Mouse (Mus musculus) bone marrow, adult 2 months (tissue): Measurements from ENCODE around the gene Rap1gap.

Source experiments
- CTCF ChIP-seq: fragments of 200-500 bp; IDR thresholded peaks from 2 replicates; pipeline ENCODE4 v1.5.1; 2011; ENCODE audit warnings: low read length, control low read depth; ENCODE audit not compliant: control insufficient read depth, insufficient read depth
- POLR2A ChIP-seq: fragments of 200-500 bp; IDR thresholded peaks from 2 replicates; pipeline ENCODE4 v1.6.1; 2011; ENCODE audit warnings: low read depth, mild to moderate bottlenecking, control low read depth, low read length, borderline replicate concordance; ENCODE audit not compliant: control insufficient read depth

- no peak for TF ChIP-seq CTCF
- no peak for TF ChIP-seq POLR2A
Observed at GRCm38 (mm10) chr4:137749680-137750079, 85.2 kb downstream of the Rap1gap start.
